10 mouse cellular contexts compared by ENCODE assay signal in genomic region chr9:109895593-109895992, GRCm38 (mm10). TPM values are rescaled to one million over a fixed set of nuclear protein-coding genes. Genes with fewer than 3 reads are reported as not detected.
DNase-seq lines count a peak whose midpoint lies in the region; ATAC-seq and TF ChIP-seq lines count a peak whose summit lies in the region.
"Had no signal": no experiment of that assay in that cellular context is flagged by ENCODE, and none has a peak within 500 bp of the region (broad histone marks: within the 10 kb centered on the region; RNA-seq: fewer than 3 reads in every experiment).

No protein-coding gene starts in this region.

- H3K9me3 ChIP-seq in midbrain, embryonic 11.5 days (ENCODE audit: control insufficient read depth, low read length) = no peaks in the 10 kb centered on the region
- no peaks in the 10 kb centered on the region for H3K9me3 ChIP-seq in midbrain, postnatal 0 days (ENCODE audit: low read length)
- no peaks in the 10 kb centered on the region for H3K9me3 ChIP-seq in stomach, embryonic 16.5 days (replicated peaks; ENCODE audit: control insufficient read depth, low read length)

- no peak overlapping the region for H3K9ac ChIP-seq in midbrain, embryonic 11.5 days (ENCODE audit: low read length)
- H3K9ac ChIP-seq in midbrain, postnatal 0 days (replicated peaks; ENCODE audit: low read length, poor library complexity, severe bottlenecking) = no peak overlapping the region
- H3K9ac ChIP-seq in stomach, embryonic 16.5 days (ENCODE audit: low read length) = no peak overlapping the region

- H3K27me3 ChIP-seq in midbrain, embryonic 11.5 days (ENCODE audit: control insufficient read depth, insufficient read depth, low read length) = no peaks in the 10 kb centered on the region
- H3K27me3 ChIP-seq in midbrain, postnatal 0 days (ENCODE audit: insufficient read depth, low read length) = no peaks in the 10 kb centered on the region
- no peaks in the 10 kb centered on the region for H3K27me3 ChIP-seq in stomach, embryonic 16.5 days (ENCODE audit: control insufficient read depth, insufficient read depth, low read length)
- H3K27me3 ChIP-seq: CH12.LX had no signal

- H3K4me2 ChIP-seq in midbrain, embryonic 11.5 days = no peak overlapping the region
- no peak overlapping the region for H3K4me2 ChIP-seq in midbrain, postnatal 0 days (ENCODE audit: low read depth, low read length, poor library complexity, severe bottlenecking)
- no peak overlapping the region for H3K4me2 ChIP-seq in stomach, embryonic 16.5 days (ENCODE audit: low read depth, low read length)

- peak; percentile 83 for DNase-seq in midbrain, embryonic 11.5 days (ENCODE audit: low spot score, missing footprints)
- DNase-seq in midbrain, postnatal 0 days (ENCODE audit: low spot score) = no peak
- peak; percentile 29 for DNase-seq in heart, postnatal 4 days
- peak; percentile 83 for DNase-seq in kidney, postnatal 14 days
- DNase-seq in thymus, postnatal 36 days = no peak
- DNase-seq in cerebellum, adult 11 months = no peak
- DNase-seq in ovary, postnatal 10 days (ENCODE audit: low spot score) = no peak

- H3K4me1 ChIP-seq in midbrain, embryonic 11.5 days (ENCODE audit: control insufficient read depth, insufficient read depth, low read length) = no peaks in the 10 kb centered on the region
- no peaks in the 10 kb centered on the region for H3K4me1 ChIP-seq in midbrain, postnatal 0 days (ENCODE audit: insufficient read depth, low read length)
- peaks cover 4% of the 10 kb centered on the region for H3K4me1 ChIP-seq in stomach, embryonic 16.5 days (ENCODE audit: control insufficient read depth, insufficient read depth, low read length)

- no peak for TF ChIP-seq CTCF in midbrain, postnatal 0 days (IDR thresholded peaks at IDR 0.05)

- WGBS in midbrain, embryonic 11.5 days = 93% methylated on average over 6 of the region's 6 CpGs
- 90% methylated on average over 6 of the region's 6 CpGs for WGBS in midbrain, postnatal 0 days
- 61% methylated on average over 6 of the region's 6 CpGs for WGBS in stomach, embryonic 16.5 days

- no peak overlapping the region for H3K27ac ChIP-seq in midbrain, embryonic 11.5 days (ENCODE audit: low read depth, low read length)
- H3K27ac ChIP-seq in midbrain, postnatal 0 days (ENCODE audit: low read depth, low read length) = no peak overlapping the region
- H3K27ac ChIP-seq in stomach, embryonic 16.5 days (ENCODE audit: low read length) = no peak overlapping the region

- H3K4me3 ChIP-seq in midbrain, embryonic 11.5 days (ENCODE audit: low read depth, low read length) = no peak overlapping the region
- H3K4me3 ChIP-seq in midbrain, postnatal 0 days (ENCODE audit: low read depth, low read length) = no peak overlapping the region
- H3K4me3 ChIP-seq in stomach, embryonic 16.5 days (replicated peaks; ENCODE audit: low read length) = no peak overlapping the region

- no peak for ATAC-seq in midbrain, embryonic 11.5 days (ENCODE audit: low FRiP score)
- no peak for ATAC-seq in midbrain, postnatal 0 days (ENCODE audit: low FRiP score)
- ATAC-seq in stomach, embryonic 16.5 days (ENCODE audit: insufficient read depth, low FRiP score) = peak; percentile 32; the same call in 1 of the 2 replicates

- peaks cover 24% of the 10 kb centered on the region for H3K36me3 ChIP-seq in midbrain, embryonic 11.5 days (ENCODE audit: control insufficient read depth, insufficient read depth, low read length)
- H3K36me3 ChIP-seq in midbrain, postnatal 0 days (ENCODE audit: insufficient read depth, low read length) = peaks cover 17% of the 10 kb centered on the region
- peaks cover 8% of the 10 kb centered on the region for H3K36me3 ChIP-seq in stomach, embryonic 16.5 days (ENCODE audit: control insufficient read depth, insufficient read depth, low read length)

RNA-seq across cellular contexts. Expression of gene Cdc25a, which starts 20.2 kb away (rescaled TPM):
- 33.6 and 36.9 TPM in 2 replicates for polyA plus RNA-seq in midbrain, embryonic 11.5 days (2014; fragmentation: Nextera tagmentation; extraction: Ambion mirVana)
- 7.5 and 11.8 TPM in 2 replicates for total RNA-seq in midbrain, postnatal 0 days (2014; rRNA removed)
- 6.7 and 6.8 TPM in 2 replicates for polyA plus RNA-seq in midbrain, postnatal 0 days (2015; fragmentation: Nextera tagmentation; extraction: Ambion mirVana)
- 10 to 100 TPM; 16.3 to 17.2 TPM for total RNA-seq in heart, postnatal 4 days (2021)
- 26.0 and 26.6 TPM in 2 replicates for polyA plus RNA-seq in stomach, embryonic 16.5 days (2015; fragmentation: Nextera tagmentation; extraction: Ambion mirVana)

RNA-seq across cellular contexts. Expression of gene Map4, which starts 35.7 kb away (rescaled TPM):
- 80.1 and 81.4 TPM in 2 replicates for polyA plus RNA-seq in midbrain, embryonic 11.5 days (2014; fragmentation: Nextera tagmentation; extraction: Ambion mirVana)
- total RNA-seq in midbrain, postnatal 0 days (2014; rRNA removed) = 290 and 293 TPM in 2 replicates
- polyA plus RNA-seq in midbrain, postnatal 0 days (2015; fragmentation: Nextera tagmentation; extraction: Ambion mirVana) = 221 and 225 TPM in 2 replicates
- 100 to 1,000 TPM; 282 to 291 TPM for total RNA-seq in heart, postnatal 4 days (2021)
- polyA plus RNA-seq in stomach, embryonic 16.5 days (2015; fragmentation: Nextera tagmentation; extraction: Ambion mirVana) = 64.3 and 73.2 TPM in 2 replicates

RNA-seq across cellular contexts. Expression of gene Camp, which starts 46.2 kb away (rescaled TPM):
- polyA plus RNA-seq in midbrain, embryonic 11.5 days (2014; fragmentation: Nextera tagmentation; extraction: Ambion mirVana) = 0.25 and 0.30 TPM in 2 replicates
- total RNA-seq in midbrain, postnatal 0 days (2014; rRNA removed) = not detected in 2 replicates
- 0.21 and 0.31 TPM in 2 replicates for polyA plus RNA-seq in midbrain, postnatal 0 days (2015; fragmentation: Nextera tagmentation; extraction: Ambion mirVana)
- 1 to 10 TPM in 1 of 2 experiments, under 1 TPM in 1; 0.50 to 1.0 TPM for total RNA-seq in heart, postnatal 4 days (2021)
- 17.3 and 22.6 TPM in 2 replicates for polyA plus RNA-seq in stomach, embryonic 16.5 days (2015; fragmentation: Nextera tagmentation; extraction: Ambion mirVana)
- total RNA-seq: CH12.LX; left cerebral cortex, adult 8-10 months had no signal

Comparison
In these comparisons a context has a peak if more than half of its experiments do, and no peak if none do; other contexts are left out.
1. DNase-seq: peak in midbrain, embryonic 11.5 days (single experiment), heart, postnatal 4 days (single experiment) and kidney, postnatal 14 days (single experiment); none in midbrain, postnatal 0 days (single experiment), thymus, postnatal 36 days (0 of 2), cerebellum, adult 11 months (single experiment) and ovary, postnatal 10 days (single experiment).
2. RNA of gene Camp, which starts 46.2 kb away (polyA plus RNA-seq): 17.3 to 22.6 TPM in stomach, embryonic 16.5 days; 0.25 to 0.30 TPM in midbrain, embryonic 11.5 days and 0.21 to 0.31 TPM in midbrain, postnatal 0 days; every median in the first group is over 10 times any median in the second.